Comparison of ENCODE assay signal across 16 mouse cellular contexts in the genomic region with DNA sequence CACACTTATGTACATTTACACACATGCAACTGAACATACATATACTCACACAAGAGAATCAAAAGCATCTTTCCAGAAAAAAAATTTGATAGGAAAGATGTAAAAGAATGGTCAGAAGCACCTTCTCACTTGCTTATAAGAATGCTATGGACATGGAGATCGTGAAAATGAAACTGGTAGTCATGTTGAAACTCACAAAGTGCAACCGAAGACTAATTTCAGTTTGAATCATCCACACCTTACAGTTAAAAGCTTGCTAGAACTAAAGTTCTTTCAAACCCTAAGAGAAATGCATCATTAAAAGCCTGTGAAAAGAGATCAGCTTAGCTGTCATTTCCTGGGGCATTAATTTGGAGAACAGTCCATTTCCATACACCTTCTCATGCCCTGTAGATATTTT.
"Had no signal": no experiment of that assay in that cellular context is flagged by ENCODE, and none has a peak within 500 bp of the region (broad histone marks: within the 10 kb centered on the region; RNA-seq: fewer than 3 reads in every experiment).

No protein-coding gene starts in this region.

- H3K27ac ChIP-seq: neural tube, embryonic 13.5 days; neural tube, embryonic 15.5 days; stomach, embryonic 15.5 days; stomach, postnatal 0 days had no signal

- H3K27me3 ChIP-seq: neural tube, embryonic 13.5 days; neural tube, embryonic 15.5 days; stomach, embryonic 15.5 days had no signal

- H3K4me1 ChIP-seq: neural tube, embryonic 13.5 days; neural tube, embryonic 15.5 days; stomach, embryonic 15.5 days had no signal

- H3K9me3 ChIP-seq: neural tube, embryonic 13.5 days; neural tube, embryonic 15.5 days; stomach, embryonic 15.5 days had no signal

- H3K4me2 ChIP-seq: neural tube, embryonic 13.5 days; neural tube, embryonic 15.5 days; stomach, embryonic 15.5 days had no signal

- H3K4me3 ChIP-seq: neural tube, embryonic 13.5 days; neural tube, embryonic 15.5 days; stomach, embryonic 15.5 days had no signal

- H3K36me3 ChIP-seq: neural tube, embryonic 13.5 days; neural tube, embryonic 15.5 days; stomach, embryonic 15.5 days had no signal

- H3K9ac ChIP-seq: neural tube, embryonic 13.5 days; neural tube, embryonic 15.5 days; stomach, embryonic 15.5 days had no signal

- DNase-seq: retina, postnatal 1 day; right cerebral cortex, adult 18-20 months; right cerebral cortex, postnatal 14 days; right cerebral cortex, postnatal 25 days; right cerebral cortex, postnatal 4 days; spleen, adult 18-20 months; thymus, adult 18-20 months; thymus, adult 2 months; thymus, postnatal 14 days; thymus, postnatal 25 days; thymus, postnatal 36 days; thymus, postnatal 4 days had no signal
